Mouse (Mus musculus) MEL-GATA-1-ER (cell line): Measurements from ENCODE around the gene Smg1.

ENCODE experiments used
- DNase-seq: peaks from one replicate; pipeline ENCODE4 v3.0.0-alpha.2; 2012; ENCODE audit warnings: low read depth; ENCODE audit errors: extremely low read depth

Gene Smg1

GRCm38 (mm10) chr7:118243453-118244385, at the start of gene Smg1:
TSS of gene Smg1 (minus strand) at chr7:118243670.
- DNase-seq, result peak; percentile 97

GRCm38 (mm10) chr7:118283186-118283585, 39.7 kb upstream of the Smg1 start:
- DNase-seq, result peak; percentile 56

- no peak for DNase-seq
These were observed 39.1 kb upstream of the Smg1 start for GRCm38 (mm10) chr7:118282543-118282942.

- DNase-seq, result peak; percentile 43
These were observed 36.1 kb upstream of the Smg1 start for GRCm38 (mm10) chr7:118279521-118279920.

GRCm38 (mm10) chr7:118277335-118277910, 34.0 kb upstream of the Smg1 start:
- no peak for DNase-seq

GRCm38 (mm10) chr7:118276684-118277334, 33.3 kb upstream of the Smg1 start:
- no peak for DNase-seq

GRCm38 (mm10) chr7:118275265-118275664, 31.8 kb upstream of the Smg1 start:
- peak; percentile 39 for DNase-seq

- DNase-seq, result no peak
These were observed 31.4 kb upstream of the Smg1 start for GRCm38 (mm10) chr7:118274851-118275250.

GRCm38 (mm10) chr7:118274169-118274568, 30.7 kb upstream of the Smg1 start:
- DNase-seq, result no peak

GRCm38 (mm10) chr7:118266099-118266498, 22.6 kb upstream of the Smg1 start:
- peak; percentile 86 for DNase-seq

GRCm38 (mm10) chr7:118263606-118264005, 20.1 kb upstream of the Smg1 start:
- no peak for DNase-seq

- DNase-seq, result no peak
These were observed 18.9 kb upstream of the Smg1 start for GRCm38 (mm10) chr7:118262409-118262808.

- DNase-seq, result no peak
These were observed 16.3 kb upstream of the Smg1 start for GRCm38 (mm10) chr7:118259676-118260305.

GRCm38 (mm10) chr7:118258451-118258850, 15.0 kb upstream of the Smg1 start:
- no peak for DNase-seq

- no peak for DNase-seq
These were observed 13.3 kb upstream of the Smg1 start for GRCm38 (mm10) chr7:118256740-118257139.

GRCm38 (mm10) chr7:118254460-118254859, 11.0 kb upstream of the Smg1 start:
- DNase-seq, result no peak

GRCm38 (mm10) chr7:118254015-118254414, 10.5 kb upstream of the Smg1 start:
- no peak for DNase-seq

- no peak for DNase-seq
These were observed 9.5 kb upstream of the Smg1 start for GRCm38 (mm10) chr7:118252979-118253378.

GRCm38 (mm10) chr7:118252349-118252748, 8.9 kb upstream of the Smg1 start:
- no peak for DNase-seq

GRCm38 (mm10) chr7:118251392-118252170, 8.1 kb upstream of the Smg1 start:
- no peak for DNase-seq
